In the genomic region with DNA sequence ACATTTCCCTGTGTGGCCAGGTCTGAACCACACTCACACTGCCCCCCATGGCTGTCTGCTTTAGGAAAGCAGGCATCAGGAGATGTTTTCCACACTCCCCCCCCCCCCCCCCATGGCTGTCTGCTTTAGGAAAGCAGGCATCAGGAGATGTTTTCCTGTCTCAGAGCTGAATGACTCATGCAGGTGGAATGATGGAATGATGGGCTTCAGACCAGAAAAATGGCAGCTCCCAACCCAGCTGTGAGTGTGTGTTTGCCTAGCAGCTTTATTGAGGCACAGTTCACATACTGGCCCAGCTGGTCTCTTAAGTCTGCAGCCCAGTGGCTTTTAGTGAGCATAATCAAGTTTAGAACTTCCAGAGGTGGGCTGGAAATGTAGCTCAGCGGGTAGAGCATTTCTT, we compare ENCODE assay signal across 10 mouse cellular contexts. TPM values are rescaled to one million over a fixed set of nuclear protein-coding genes. Genes with fewer than 3 reads are reported as not detected.
A peak's percentile ranks its signal among the peaks of the same experiment; 100 is the strongest.
DNase-seq lines count a peak whose midpoint lies in the region; ATAC-seq and TF ChIP-seq lines count a peak whose summit lies in the region.
"Had no signal": no experiment of that assay in that cellular context is flagged by ENCODE, and none has a peak within 500 bp of the region (broad histone marks: within the 10 kb centered on the region; RNA-seq: fewer than 3 reads in every experiment).

No protein-coding gene starts in this region.

- H3K27ac ChIP-seq in heart, embryonic 12.5 days (ENCODE audit: poor library complexity, severe bottlenecking), result peak overlapping the region; percentile 78; the same call in 1 of the 2 replicates
- H3K27ac ChIP-seq in embryonic facial prominence, embryonic 12.5 days, result 0 out of 2 replicates have a peak overlapping the region, but pooled peaks have one; percentile 36
- H3K27ac ChIP-seq in limb, embryonic 15.5 days, result peak overlapping the region; percentile 59; the same call in 1 of the 2 replicates

- H3K4me2 ChIP-seq in heart, embryonic 12.5 days, result peak overlapping the region; percentile 38
- H3K4me2 ChIP-seq in embryonic facial prominence, embryonic 12.5 days (replicated peaks), result no peak overlapping the region
- no peak overlapping the region for H3K4me2 ChIP-seq in limb, embryonic 15.5 days

- no peaks in the 10 kb centered on the region for H3K27me3 ChIP-seq in heart, embryonic 12.5 days (replicated peaks)
- H3K27me3 ChIP-seq in E14TG2a.4 (ENCODE audit: insufficient read depth, low read length), result no peaks in the 10 kb centered on the region
- H3K27me3 ChIP-seq in embryonic facial prominence, embryonic 12.5 days, result no peaks in the 10 kb centered on the region
- H3K27me3 ChIP-seq in limb, embryonic 15.5 days, result no peaks in the 10 kb centered on the region

- H3K36me3 ChIP-seq in heart, embryonic 12.5 days, result no peaks in the 10 kb centered on the region
- peaks cover 73% of the 10 kb centered on the region for H3K36me3 ChIP-seq in E14TG2a.4 (ENCODE audit: insufficient read depth, low read length)
- no peaks in the 10 kb centered on the region for H3K36me3 ChIP-seq in embryonic facial prominence, embryonic 12.5 days
- H3K36me3 ChIP-seq in limb, embryonic 15.5 days, result no peaks in the 10 kb centered on the region

- no peak for DNase-seq in heart, adult 11 months
- no peak for DNase-seq in testis, postnatal 10 days (ENCODE audit: low spot score)
- DNase-seq: right cerebral cortex, postnatal 4 days had no signal

- WGBS in heart, embryonic 12.5 days, result 71% methylated on average over 1 of the region's 1 CpGs
- 79% methylated on average over 1 of the region's 1 CpGs for WGBS in embryonic facial prominence, embryonic 12.5 days
- WGBS in limb, embryonic 15.5 days, result 71% methylated on average over 1 of the region's 1 CpGs

- no peaks in the 10 kb centered on the region for H3K9me3 ChIP-seq in heart, embryonic 12.5 days (replicated peaks)
- H3K9me3 ChIP-seq in E14TG2a.4 (ENCODE audit: low read length), result no peaks in the 10 kb centered on the region
- H3K9me3 ChIP-seq in embryonic facial prominence, embryonic 12.5 days, result no peaks in the 10 kb centered on the region
- H3K9me3 ChIP-seq in limb, embryonic 15.5 days, result no peaks in the 10 kb centered on the region

- H3K4me3 ChIP-seq in heart, embryonic 12.5 days, result no peak overlapping the region
- H3K4me3 ChIP-seq in E14TG2a.4 (replicated peaks; ENCODE audit: low read length), result peak overlapping the region; percentile 60
- no peak overlapping the region for H3K4me3 ChIP-seq in embryonic facial prominence, embryonic 12.5 days
- H3K4me3 ChIP-seq in limb, embryonic 15.5 days, result no peak overlapping the region

- H3K9ac ChIP-seq in heart, embryonic 12.5 days, result peak overlapping the region; percentile 35
- no peak overlapping the region for H3K9ac ChIP-seq in embryonic facial prominence, embryonic 12.5 days
- H3K9ac ChIP-seq in limb, embryonic 15.5 days, result no peak overlapping the region

- H3K4me1 ChIP-seq in heart, embryonic 12.5 days (replicated peaks), result peaks cover 72% of the 10 kb centered on the region
- H3K4me1 ChIP-seq in E14TG2a.4 (replicated peaks; ENCODE audit: low read depth, low read length), result peaks cover 98% of the 10 kb centered on the region
- H3K4me1 ChIP-seq in embryonic facial prominence, embryonic 12.5 days, result peaks cover 16% of the 10 kb centered on the region
- H3K4me1 ChIP-seq in limb, embryonic 15.5 days, result peaks cover 27% of the 10 kb centered on the region

- no peak for TF ChIP-seq CTCF in E14TG2a.4 (conservative IDR thresholded peaks at IDR 0.05; ENCODE audit: low read length)

- ATAC-seq in heart, embryonic 12.5 days (ENCODE audit: insufficient number of reproducible peaks, low FRiP score), result peak; percentile 65
- no peak for ATAC-seq in embryonic facial prominence, embryonic 12.5 days (ENCODE audit: insufficient number of reproducible peaks, insufficient read depth, low FRiP score, low TSS enrichment)
- no peak for ATAC-seq in limb, embryonic 15.5 days (ENCODE audit: insufficient number of reproducible peaks, low FRiP score, low TSS enrichment, low read depth)
- ATAC-seq in megakaryocyte progenitor cell, adult 5-6 weeks (replicated peaks; ENCODE audit: poor library complexity), result no peak
- no peak for ATAC-seq in cerebellum, adult (ENCODE audit: insufficient number of reproducible peaks, low FRiP score, low TSS enrichment)

RNA-seq across cellular contexts. Expression of gene Arhgef18, which starts 25.3 kb away (rescaled TPM):
- 7.1 and 8.2 TPM in 2 replicates for polyA plus RNA-seq in heart, embryonic 12.5 days (2016; fragmentation: Nextera tagmentation; extraction: Ambion mirVana)
- 11.4 and 13.0 TPM in 2 replicates for polyA plus RNA-seq in embryonic facial prominence, embryonic 12.5 days (2016; fragmentation: Nextera tagmentation; extraction: Ambion mirVana)
- 8.4 and 9.0 TPM in 2 replicates for polyA plus RNA-seq in limb, embryonic 15.5 days (2015; fragmentation: Nextera tagmentation; extraction: Ambion mirVana)
- total RNA-seq in megakaryocyte progenitor cell, adult 5-6 weeks (2015), result 22.6 and 28.9 TPM in 2 replicates
- total RNA-seq in megakaryocyte progenitor cell, adult 5-6 weeks (2017), result 22.9 and 25.5 TPM in 2 replicates

RNA-seq across cellular contexts. Expression of gene Pex11g, which starts 49.4 kb away (rescaled TPM):
- 4.9 and 5.1 TPM in 2 replicates for polyA plus RNA-seq in heart, embryonic 12.5 days (2016; fragmentation: Nextera tagmentation; extraction: Ambion mirVana)
- 5.0 and 6.1 TPM in 2 replicates for polyA plus RNA-seq in embryonic facial prominence, embryonic 12.5 days (2016; fragmentation: Nextera tagmentation; extraction: Ambion mirVana)
- polyA plus RNA-seq in limb, embryonic 15.5 days (2015; fragmentation: Nextera tagmentation; extraction: Ambion mirVana), result 5.6 and 6.2 TPM in 2 replicates
- 0.83 and 2.5 TPM in 2 replicates for total RNA-seq in megakaryocyte progenitor cell, adult 5-6 weeks (2015)
- 0.79 and 3.8 TPM in 2 replicates for total RNA-seq in megakaryocyte progenitor cell, adult 5-6 weeks (2017)

RNA-seq across cellular contexts. Expression of gene Tex45, which starts 52.6 kb away (rescaled TPM):
- polyA plus RNA-seq in heart, embryonic 12.5 days (2016; fragmentation: Nextera tagmentation; extraction: Ambion mirVana), result not detected in 2 replicates
- 0.10 TPM in 1 of 2 replicates, not detected in the other for polyA plus RNA-seq in embryonic facial prominence, embryonic 12.5 days (2016; fragmentation: Nextera tagmentation; extraction: Ambion mirVana)
- polyA plus RNA-seq in limb, embryonic 15.5 days (2015; fragmentation: Nextera tagmentation; extraction: Ambion mirVana), result not detected in 2 replicates
- 0.17 TPM in 1 of 2 replicates, not detected in the other for total RNA-seq in megakaryocyte progenitor cell, adult 5-6 weeks (2015)
- 0.21 TPM in 1 of 2 replicates, not detected in the other for total RNA-seq in megakaryocyte progenitor cell, adult 5-6 weeks (2017)
- total RNA-seq: ES-E14 had no signal
